ENCODE assay signal across 9 mouse cellular contexts in genomic region chr11:115901338-115902161, GRCm38 (mm10). TPM values are rescaled to one million over a fixed set of nuclear protein-coding genes. Genes with fewer than 3 reads are reported as not detected.
DNase-seq lines count a peak whose midpoint lies in the region; ATAC-seq and TF ChIP-seq lines count a peak whose summit lies in the region.
"Had no signal": no experiment of that assay in that cellular context is flagged by ENCODE, and none has a peak within 500 bp of the region (broad histone marks: within the 10 kb centered on the region; RNA-seq: fewer than 3 reads in every experiment).

No protein-coding gene starts in this region.

- WGBS in lung, embryonic 14.5 days: 76% methylated on average over 9 of the region's 9 CpGs
- 84% methylated on average over 9 of the region's 9 CpGs for WGBS in embryonic facial prominence, embryonic 10.5 days
- WGBS in limb, embryonic 13.5 days: 85% methylated on average over 9 of the region's 9 CpGs
- 83% methylated on average over 9 of the region's 9 CpGs for WGBS in stomach, embryonic 15.5 days

- peak overlapping the region; percentile 0; the same call in 1 of the 2 replicates for H3K4me3 ChIP-seq in lung, embryonic 14.5 days (ENCODE audit: low read depth, low read length)
- peak overlapping the region; percentile 13; the same call in 1 of the 2 replicates for H3K4me3 ChIP-seq in embryonic facial prominence, embryonic 10.5 days
- H3K4me3 ChIP-seq in limb, embryonic 13.5 days: peak overlapping the region; percentile 12; the same call in 1 of the 2 replicates
- H3K4me3 ChIP-seq in stomach, embryonic 15.5 days (replicated peaks): no peak overlapping the region

- H3K36me3 ChIP-seq in lung, embryonic 14.5 days (ENCODE audit: insufficient read depth): peaks cover 12% of the 10 kb centered on the region; the same call in 1 of the 2 replicates
- H3K36me3 ChIP-seq in embryonic facial prominence, embryonic 10.5 days (replicated peaks): peaks cover 24% of the 10 kb centered on the region
- peaks cover 21% of the 10 kb centered on the region for H3K36me3 ChIP-seq in limb, embryonic 13.5 days
- no peaks in the 10 kb centered on the region for H3K36me3 ChIP-seq in stomach, embryonic 15.5 days

- peak overlapping the region; percentile 83 for H3K27ac ChIP-seq in lung, embryonic 14.5 days (ENCODE audit: low read depth)
- H3K27ac ChIP-seq in embryonic facial prominence, embryonic 10.5 days (replicated peaks): peak overlapping the region; percentile 59
- peak overlapping the region; percentile 48; the same call in 1 of the 2 replicates for H3K27ac ChIP-seq in limb, embryonic 13.5 days
- 0 out of 2 replicates have a peak overlapping the region, but pooled peaks have one; percentile 44 for H3K27ac ChIP-seq in stomach, embryonic 15.5 days

- H3K4me2 ChIP-seq in lung, embryonic 14.5 days: peak overlapping the region; percentile 42
- no peak overlapping the region; the same call in 1 of the 2 replicates for H3K4me2 ChIP-seq in limb, embryonic 13.5 days (replicated peaks)
- no peak overlapping the region for H3K4me2 ChIP-seq in stomach, embryonic 15.5 days

- DNase-seq in lung, embryonic 14.5 days: no peak
- no peak for DNase-seq in lung, postnatal 25 days (ENCODE audit: low spot score)
- no peak for DNase-seq in embryonic facial prominence, embryonic 10.5 days (ENCODE audit: low spot score)
- no peak for DNase-seq in gastrocnemius, postnatal 36 days
- no peak for DNase-seq in adrenal gland, postnatal 4 days (ENCODE audit: low spot score in 2 of 2)

- intact Hi-C loops in gastrocnemius, postnatal 36 days (cut with DNase I): no loop called here

- peak overlapping the region; percentile 8; the same call in 1 of the 2 replicates for H3K9ac ChIP-seq in lung, embryonic 14.5 days
- no peak overlapping the region for H3K9ac ChIP-seq in limb, embryonic 13.5 days
- H3K9ac ChIP-seq in stomach, embryonic 15.5 days: no peak overlapping the region

- no peak for TF ChIP-seq CTCF in lung, embryonic 14.5 days (IDR thresholded peaks at IDR 0.05; ENCODE audit: low read depth)

- ATAC-seq in lung, embryonic 14.5 days (ENCODE audit: insufficient read depth): no peak
- no peak for ATAC-seq in limb, embryonic 13.5 days (ENCODE audit: low FRiP score, low read depth)
- ATAC-seq in stomach, embryonic 15.5 days (ENCODE audit: insufficient read depth, low FRiP score, low read depth): peak; percentile 12; the same call in 1 of the 2 replicates
- ATAC-seq in inflammation-experienced regulatory T-cells, adult 6 months: no peak

- H3K9me3 ChIP-seq in lung, embryonic 14.5 days (ENCODE audit: low read depth, low read length): no peaks in the 10 kb centered on the region
- H3K9me3 ChIP-seq in embryonic facial prominence, embryonic 10.5 days: no peaks in the 10 kb centered on the region
- H3K9me3 ChIP-seq in limb, embryonic 13.5 days: no peaks in the 10 kb centered on the region
- H3K9me3 ChIP-seq in stomach, embryonic 15.5 days: no peaks in the 10 kb centered on the region

- H3K4me1 ChIP-seq in lung, embryonic 14.5 days (ENCODE audit: insufficient read depth): peaks cover 40% of the 10 kb centered on the region
- peaks cover 75% of the 10 kb centered on the region for H3K4me1 ChIP-seq in embryonic facial prominence, embryonic 10.5 days
- H3K4me1 ChIP-seq in limb, embryonic 13.5 days: peaks cover 45% of the 10 kb centered on the region
- H3K4me1 ChIP-seq in stomach, embryonic 15.5 days: peaks cover 47% of the 10 kb centered on the region

- H3K27me3 ChIP-seq in lung, embryonic 14.5 days (ENCODE audit: insufficient read depth, low read length): no peaks in the 10 kb centered on the region
- no peaks in the 10 kb centered on the region for H3K27me3 ChIP-seq in embryonic facial prominence, embryonic 10.5 days (replicated peaks; ENCODE audit: low read depth, poor library complexity, severe bottlenecking)
- H3K27me3 ChIP-seq in limb, embryonic 13.5 days: no peaks in the 10 kb centered on the region
- no peaks in the 10 kb centered on the region for H3K27me3 ChIP-seq in stomach, embryonic 15.5 days (replicated peaks)

RNA-seq across cellular contexts. Expression of gene Smim5, which starts 1.8 kb away (rescaled TPM):
- polyA plus RNA-seq in lung, embryonic 14.5 days (2014; fragmentation: Nextera tagmentation; extraction: Ambion mirVana): 1.9 and 3.2 TPM in 2 replicates
- 1.5 and 1.8 TPM in 2 replicates for polyA plus RNA-seq in embryonic facial prominence, embryonic 10.5 days (2016; fragmentation: Nextera tagmentation; extraction: Ambion mirVana)
- polyA plus RNA-seq in limb, embryonic 13.5 days (2015; fragmentation: Nextera tagmentation; extraction: Ambion mirVana): 6.7 and 8.6 TPM in 2 replicates
- 3.5 and 5.5 TPM in 2 replicates for polyA plus RNA-seq in stomach, embryonic 15.5 days (2015; fragmentation: Nextera tagmentation; extraction: Ambion mirVana)
- under 1 TPM; 0.46 to 0.84 TPM for total RNA-seq in gastrocnemius, postnatal 36 days (2021)
- 1 to 10 TPM in 2 of 3 experiments, under 1 TPM in 1; 0.40 to 1.4 (median 1.1) TPM for polyA plus RNA-seq in inflammation-experienced regulatory T-cells, adult 6 months (2017; shearing (Covaris generic))
- 1 to 10 TPM; 2.1 to 2.3 TPM for total RNA-seq in adrenal gland, postnatal 4 days (2021)

RNA-seq across cellular contexts. Expression of gene Smim6, which starts 10.3 kb away (rescaled TPM):
- 11.4 and 12.2 TPM in 2 replicates for polyA plus RNA-seq in lung, embryonic 14.5 days (2014; fragmentation: Nextera tagmentation; extraction: Ambion mirVana)
- 1.1 and 1.6 TPM in 2 replicates for polyA plus RNA-seq in embryonic facial prominence, embryonic 10.5 days (2016; fragmentation: Nextera tagmentation; extraction: Ambion mirVana)
- polyA plus RNA-seq in limb, embryonic 13.5 days (2015; fragmentation: Nextera tagmentation; extraction: Ambion mirVana): 1.4 TPM in 2 replicates
- 40.9 and 43.0 TPM in 2 replicates for polyA plus RNA-seq in stomach, embryonic 15.5 days (2015; fragmentation: Nextera tagmentation; extraction: Ambion mirVana)
- not detected for total RNA-seq in gastrocnemius, postnatal 36 days (2021)
- 1 to 10 TPM; 2.7 to 5.1 (median 4.3) TPM for polyA plus RNA-seq in inflammation-experienced regulatory T-cells, adult 6 months (2017; shearing (Covaris generic))
- 1 to 10 TPM in 1 of 2 experiments, not detected in 1; 1.8 TPM for total RNA-seq in adrenal gland, postnatal 4 days (2021)
- total RNA-seq: left cerebral cortex, adult 8-10 months had no signal

RNA-seq across cellular contexts. Expression of gene Sap30bp, which starts 31.5 kb away (rescaled TPM):
- polyA plus RNA-seq in lung, embryonic 14.5 days (2014; fragmentation: Nextera tagmentation; extraction: Ambion mirVana): 39.1 and 43.5 TPM in 2 replicates
- polyA plus RNA-seq in embryonic facial prominence, embryonic 10.5 days (2016; fragmentation: Nextera tagmentation; extraction: Ambion mirVana): 48.4 and 50.8 TPM in 2 replicates
- polyA plus RNA-seq in limb, embryonic 13.5 days (2015; fragmentation: Nextera tagmentation; extraction: Ambion mirVana): 44.2 and 52.1 TPM in 2 replicates
- 34.6 and 36.4 TPM in 2 replicates for polyA plus RNA-seq in stomach, embryonic 15.5 days (2015; fragmentation: Nextera tagmentation; extraction: Ambion mirVana)
- total RNA-seq in gastrocnemius, postnatal 36 days (2021): 10 to 100 TPM; 11.5 to 11.6 TPM
- 10 to 100 TPM; 35.6 to 55.2 (median 39.2) TPM for polyA plus RNA-seq in inflammation-experienced regulatory T-cells, adult 6 months (2017; shearing (Covaris generic))
- total RNA-seq in adrenal gland, postnatal 4 days (2021): 10 to 100 TPM; 44.9 to 51.5 TPM

RNA-seq across cellular contexts. Expression of gene Recql5, which starts 31.7 kb away (rescaled TPM):
- 17.8 and 21.7 TPM in 2 replicates for polyA plus RNA-seq in lung, embryonic 14.5 days (2014; fragmentation: Nextera tagmentation; extraction: Ambion mirVana)
- polyA plus RNA-seq in embryonic facial prominence, embryonic 10.5 days (2016; fragmentation: Nextera tagmentation; extraction: Ambion mirVana): 27.9 and 30.7 TPM in 2 replicates
- polyA plus RNA-seq in limb, embryonic 13.5 days (2015; fragmentation: Nextera tagmentation; extraction: Ambion mirVana): 22.3 and 23.7 TPM in 2 replicates
- 16.3 and 21.9 TPM in 2 replicates for polyA plus RNA-seq in stomach, embryonic 15.5 days (2015; fragmentation: Nextera tagmentation; extraction: Ambion mirVana)
- 1 to 10 TPM; 4.5 to 6.9 TPM for total RNA-seq in gastrocnemius, postnatal 36 days (2021)
- 10 to 100 TPM; 18.2 to 30.3 (median 23.7) TPM for polyA plus RNA-seq in inflammation-experienced regulatory T-cells, adult 6 months (2017; shearing (Covaris generic))
- 10 to 100 TPM; 28.6 to 28.8 TPM for total RNA-seq in adrenal gland, postnatal 4 days (2021)

RNA-seq across cellular contexts. Expression of gene Myo15b, which starts 43.3 kb away (rescaled TPM):
- 0.12 and 0.28 TPM in 2 replicates for polyA plus RNA-seq in lung, embryonic 14.5 days (2014; fragmentation: Nextera tagmentation; extraction: Ambion mirVana)
- 0.07 and 0.16 TPM in 2 replicates for polyA plus RNA-seq in embryonic facial prominence, embryonic 10.5 days (2016; fragmentation: Nextera tagmentation; extraction: Ambion mirVana)
- polyA plus RNA-seq in limb, embryonic 13.5 days (2015; fragmentation: Nextera tagmentation; extraction: Ambion mirVana): 0.15 and 0.24 TPM in 2 replicates
- polyA plus RNA-seq in stomach, embryonic 15.5 days (2015; fragmentation: Nextera tagmentation; extraction: Ambion mirVana): 17.8 and 24.7 TPM in 2 replicates
- not detected for total RNA-seq in gastrocnemius, postnatal 36 days (2021)
- not detected for polyA plus RNA-seq in inflammation-experienced regulatory T-cells, adult 6 months (2017; shearing (Covaris generic))
- total RNA-seq in adrenal gland, postnatal 4 days (2021): 1 to 10 TPM; 1.1 to 6.8 TPM
